Mouse (Mus musculus) lung, postnatal 14 days (tissue): ENCODE measurements around the gene Trp53rkb.

Source experiments
- DNase-seq: peaks from one replicate; pipeline ENCODE4 v3.0.0; 2021

Gene Trp53rkb

DNA sequence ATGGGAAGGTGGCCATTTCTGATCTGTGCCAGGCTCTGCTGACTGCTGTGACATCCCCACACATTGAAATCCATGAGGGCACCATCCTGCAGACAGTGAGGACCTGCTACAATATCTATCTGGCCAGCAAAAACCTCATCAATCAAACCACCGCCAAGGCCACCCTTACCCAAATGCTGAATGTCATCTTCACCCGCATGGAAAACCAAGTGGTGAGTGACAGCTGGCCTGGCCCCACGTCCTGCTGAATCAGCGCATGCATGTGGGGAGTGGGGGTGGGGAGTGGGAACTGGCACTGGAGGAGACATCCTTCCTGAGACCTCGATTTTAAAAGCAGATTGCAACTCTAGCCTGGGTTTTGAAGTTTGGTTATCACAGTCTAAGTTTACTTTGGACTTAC, 43.2 kb downstream of the Trp53rkb start:
- no peak for DNase-seq

DNA sequence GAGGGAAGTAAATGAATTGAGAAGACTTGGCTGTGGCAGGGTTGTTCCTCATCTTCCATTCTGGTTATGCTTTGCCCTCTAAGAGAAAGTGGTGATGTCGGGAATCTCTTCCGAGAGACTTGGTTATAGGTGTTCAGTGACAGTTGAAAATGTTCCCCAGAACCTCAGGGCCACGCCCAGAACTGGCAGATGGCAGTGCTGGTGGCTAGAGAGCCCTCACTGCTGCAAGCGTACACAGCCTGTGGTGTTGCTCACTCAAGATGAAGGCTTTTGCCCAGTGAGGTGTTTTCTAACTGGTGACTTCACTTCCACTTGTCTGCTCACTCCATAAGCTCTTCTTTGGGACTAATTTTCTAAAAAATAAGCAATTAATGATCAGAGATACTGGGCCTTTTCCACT, 49.5 kb downstream of the Trp53rkb start:
- DNase-seq, result no peak
